Mouse (Mus musculus) liver, embryonic 14.5 days (tissue): ENCODE measurements at regions not wholly inside any gene's neighbourhood (a gene's known extent, or its start where the extent isn't known, plus 50 kb on each side); places are given as distances from the start of the nearest gene placed in this dataset.

ENCODE experiments used
- CTCF ChIP-seq: IDR thresholded peaks from 2 replicates; pipeline ENCODE4 v1.5.1; 2016; ENCODE audit warnings: antibody characterized with exemption, low read depth, control low read depth
- EP300 ChIP-seq: IDR thresholded peaks from 2 replicates; pipeline ENCODE4 v1.6.1; 2016; ENCODE audit warnings: antibody characterized with exemption, low read depth

- TF ChIP-seq CTCF, result no peak
- TF ChIP-seq EP300, result no peak
Observed at GRCm38 (mm10) chr10:93375007-93375711, 64.2 kb upstream of the Elk3 start.
